Mouse (Mus musculus) right cerebral cortex, postnatal 25 days (tissue): ENCODE measurements around the gene Rho.

ENCODE experiments used
- DNase-seq: peaks from one replicate; pipeline ENCODE4 v3.0.0; 2022

Rho gene

GRCm38 (mm10) chr6:115916611-115917010, 14.9 kb upstream of the Rho start:
- DNase-seq: no peak

- DNase-seq: no peak
These were observed 12.9 kb upstream of the Rho start for GRCm38 (mm10) chr6:115918615-115919014.

- DNase-seq: no peak
These were observed 11.7 kb upstream of the Rho start for GRCm38 (mm10) chr6:115919876-115920275.

GRCm38 (mm10) chr6:115924829-115925228, 6.7 kb upstream of the Rho start:
- DNase-seq: no peak

- no peak for DNase-seq
These were observed 5.1 kb upstream of the Rho start for GRCm38 (mm10) chr6:115926416-115926815.

GRCm38 (mm10) chr6:115927292-115928242, 4.0 kb upstream of the Rho start:
- DNase-seq: no peak

- DNase-seq: no peak
These were observed 1.5 kb upstream of the Rho start for GRCm38 (mm10) chr6:115930018-115930417.

GRCm38 (mm10) chr6:115932391-115932790, 843 bp downstream of the Rho start:
- DNase-seq: no peak

GRCm38 (mm10) chr6:115935544-115935943, 4.0 kb downstream of the Rho start:
- no peak for DNase-seq

- no peak for DNase-seq
These were observed 6.5 kb downstream of the Rho start for GRCm38 (mm10) chr6:115938011-115938410.

- no peak for DNase-seq
These were observed 7.2 kb downstream of the Rho start for GRCm38 (mm10) chr6:115938798-115939197.

- no peak for DNase-seq
These were observed 9.1 kb downstream of the Rho start for GRCm38 (mm10) chr6:115940603-115941002.

GRCm38 (mm10) chr6:115941128-115941527, 9.6 kb downstream of the Rho start:
- no peak for DNase-seq

GRCm38 (mm10) chr6:115943498-115944427, 12.2 kb downstream of the Rho start:
- no peak for DNase-seq

- DNase-seq: no peak
These were observed 13.1 kb downstream of the Rho start, which contains the start of gene H1foo for GRCm38 (mm10) chr6:115944638-115945037. H1foo (plus strand) TSS chr6:115944938.

- DNase-seq: no peak
These were observed 14.1 kb downstream of the Rho start for GRCm38 (mm10) chr6:115945633-115946032.

GRCm38 (mm10) chr6:115946389-115946788, 14.8 kb downstream of the Rho start:
- DNase-seq: no peak

- no peak for DNase-seq
These were observed 23.0 kb downstream of the Rho start for GRCm38 (mm10) chr6:115954506-115955074.

- no peak for DNase-seq
These were observed 23.6 kb downstream of the Rho start for GRCm38 (mm10) chr6:115955169-115955568.

- DNase-seq: no peak
These were observed 24.1 kb downstream of the Rho start for GRCm38 (mm10) chr6:115955664-115956063.

- DNase-seq: no peak
These were observed 24.9 kb downstream of the Rho start for GRCm38 (mm10) chr6:115956418-115956921.

- no peak for DNase-seq
These were observed 25.5 kb downstream of the Rho start for GRCm38 (mm10) chr6:115956922-115957601.
